Mouse (Mus musculus) embryonic stem cell, embryonic (primary cell): Measurements from ENCODE around the gene Gm5485.

Experiments
- CTCF ChIA-PET, 4 experiments: fragments of 300-600 bp in 2 of 4; fragments of 350-600 bp in 2 of 4; sonication (Branson Sonifier 250); formaldehyde crosslinking; loops; one replicate each; lab custom pipeline; 2022; ENCODE audit warnings: inconsistent platforms in 2 of 4; lab: Charles Lee
- POLR2A ChIA-PET, 4 experiments: fragments of 300-600 bp in 2 of 4; fragments of 350-600 bp in 2 of 4; sonication (Branson Sonifier 250); formaldehyde crosslinking; loops; one replicate each; lab custom pipeline; 2022; ENCODE audit warnings: antibody characterized with exemption in 4 of 4, inconsistent platforms in 1 of 4; lab: Charles Lee

The Gm5485 gene

GRCm38 (mm10) chr16:48395278-48395677 lies 16.9 kb downstream of the Gm5485 start:
- CTCF ChIA-PET: interaction anchor here in 1 of 4 experiments (0.7 kb wide), 1 partner anchor 326 kb away, joined by 12 read pairs; no protein-coding TSS in a partner anchor
- POLR2A ChIA-PET: no interaction called here

- ChIA-PET CTCF (no interaction called here), POLR2A (no interaction called here)
These were observed 25.2 kb downstream of the Gm5485 start for GRCm38 (mm10) chr16:48386982-48387381.

DNA sequence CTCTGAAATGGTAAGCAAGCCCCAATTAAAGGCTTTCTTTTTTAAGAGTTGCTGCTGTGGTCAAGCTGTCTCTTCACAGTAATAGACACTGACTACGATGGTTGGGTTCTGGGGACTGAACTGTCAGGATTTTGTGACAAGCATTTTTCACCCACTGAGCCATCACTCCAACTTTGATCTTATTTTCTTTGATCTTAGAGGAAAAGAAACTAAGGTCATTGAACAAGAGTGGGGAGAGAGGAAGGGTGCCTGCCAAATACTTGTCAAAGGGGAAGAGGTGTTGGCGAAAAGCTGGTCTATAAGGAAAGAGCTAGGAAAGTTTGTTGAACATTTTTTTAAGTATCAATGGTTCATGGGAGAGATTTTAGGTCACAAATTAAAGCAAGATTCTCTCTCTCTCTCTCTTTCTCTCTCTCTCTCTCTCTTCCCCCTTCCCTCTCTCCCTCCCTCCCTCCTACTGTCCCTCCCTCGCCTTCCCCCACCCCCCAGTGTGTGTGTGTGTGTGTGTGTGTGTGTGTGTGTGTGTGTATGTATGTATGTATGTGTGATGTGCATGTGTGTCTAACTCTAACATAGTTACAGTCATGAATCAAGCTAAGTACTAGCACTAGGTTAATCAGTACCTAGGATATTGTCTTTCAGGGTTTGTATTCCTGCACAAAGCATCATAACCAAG lies 28.5 kb downstream of the Gm5485 start:
- POLR2A ChIA-PET: no interaction called here

GRCm38 (mm10) chr16:48373711-48374485 lies 38.3 kb downstream of the Gm5485 start:
- POLR2A ChIA-PET: interaction anchor here in 1 of 4 experiments (0.6 kb wide), 1 partner anchor 8 kb away, joined by 4 read pairs; no protein-coding TSS in a partner anchor
- CTCF ChIA-PET: no interaction called here

More for the DNA sequence above, 28.5 kb downstream of the Gm5485 start:
- CTCF ChIA-PET: no interaction called here

- ChIA-PET CTCF (no interaction called here), POLR2A (no interaction called here)
These were observed 39.8 kb downstream of the Gm5485 start for GRCm38 (mm10) chr16:48372461-48372860.

GRCm38 (mm10) chr16:48368096-48368495 lies 44.1 kb downstream of the Gm5485 start:
- ChIA-PET POLR2A (interaction anchor here in 2 of 4 experiments (0.6 to 2.1 kb wide), 2 partner anchors 64 to 377 kb away, joined by 4 read pairs; partner anchors contain the start of gene Dppa2 (in 1 of the 2)), CTCF (no interaction called here)

DNA sequence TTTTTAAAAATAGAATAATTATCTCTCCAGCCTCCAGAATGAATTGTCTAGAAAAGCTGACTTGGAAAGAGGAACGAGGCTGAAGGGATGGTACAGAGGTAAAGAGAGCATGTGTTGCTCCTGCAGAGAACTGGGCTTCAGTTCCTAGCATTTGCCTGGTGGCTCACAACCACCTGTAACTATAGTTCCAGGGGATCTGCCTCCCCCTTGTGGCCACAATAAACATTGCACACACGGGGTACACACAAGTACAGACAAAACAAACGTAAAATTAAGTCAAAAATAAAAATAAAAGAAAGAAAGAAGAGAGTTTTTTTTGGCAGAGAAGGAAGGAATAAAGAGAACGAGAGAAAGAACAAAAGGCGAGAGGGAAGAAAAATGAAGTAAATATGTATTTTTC lies 45.4 kb downstream of the Gm5485 start:
- ChIA-PET CTCF (interaction anchor here in 1 of 4 experiments (0.7 kb wide), 1 partner anchor 160 kb away, joined by 3 read pairs; no protein-coding TSS in a partner anchor), POLR2A (no interaction called here)

DNA sequence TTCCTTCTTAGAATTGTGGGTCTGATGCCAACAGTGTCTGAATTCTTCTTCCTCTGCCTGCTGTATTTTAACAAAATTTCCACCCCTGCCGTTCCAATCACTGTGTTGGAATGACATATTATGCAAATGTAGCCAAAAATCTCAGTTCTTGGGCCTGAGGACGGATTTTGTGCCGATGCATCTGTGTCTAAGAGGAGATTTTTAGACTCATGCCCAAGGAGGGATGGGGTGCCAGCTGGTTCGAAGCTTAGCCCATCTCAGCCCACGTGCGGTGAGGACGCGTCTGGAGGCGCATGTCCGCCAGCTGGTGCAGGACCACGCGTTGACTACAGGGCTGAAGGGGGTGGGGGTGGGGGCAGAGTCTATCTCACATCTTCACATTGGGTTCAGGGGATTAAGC lies 51.3 kb downstream of the Gm5485 start:
- ChIA-PET CTCF (interaction anchor here in 1 of 4 experiments (1.0 kb wide), 1 partner anchor 127 kb away, joined by 3 read pairs; no protein-coding TSS in a partner anchor), POLR2A (no interaction called here)

DNA sequence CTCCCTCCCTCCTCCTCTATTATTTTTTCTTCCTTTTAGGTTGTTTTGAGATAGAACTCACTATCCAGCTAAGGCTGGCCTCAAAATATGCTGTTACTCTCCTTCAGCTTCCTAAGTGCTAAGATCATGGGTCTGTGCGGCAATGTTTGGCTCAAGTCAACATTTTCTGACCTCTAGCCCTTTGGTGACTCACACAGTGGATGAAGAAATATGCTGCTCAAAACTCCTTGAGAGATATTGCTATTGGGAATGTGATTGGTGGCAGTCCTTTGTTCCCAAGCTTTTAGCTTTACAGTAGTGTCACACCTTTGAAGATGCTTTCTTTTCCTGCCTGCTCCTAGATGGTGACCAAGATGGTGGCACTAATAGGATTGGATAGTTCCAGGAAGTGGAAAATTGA lies 55.8 kb downstream of the Gm5485 start:
- CTCF ChIA-PET: no interaction called here

DNA sequence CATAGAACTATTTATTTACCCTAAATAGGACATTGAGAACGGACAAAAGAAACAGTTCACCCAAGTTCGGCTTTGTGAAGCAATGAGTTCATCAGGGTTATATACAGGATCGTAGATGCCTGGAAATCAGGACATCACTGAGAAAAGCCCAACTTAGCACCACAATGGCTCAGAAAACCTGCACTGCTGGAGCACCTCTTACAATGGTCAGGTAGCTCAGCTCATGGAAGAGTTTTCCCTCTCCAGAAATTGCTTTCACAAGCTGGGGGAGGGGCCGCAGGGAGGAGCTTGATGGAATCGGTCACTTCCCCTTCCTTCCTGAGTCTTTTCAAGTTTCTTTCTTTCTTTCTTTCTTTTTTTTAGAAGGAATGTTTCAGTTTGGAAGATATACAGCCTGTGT lies 56.5 kb downstream of the Gm5485 start:
- ChIA-PET CTCF (interaction anchor here in 1 of 4 experiments (0.7 kb wide), 1 partner anchor 85 kb away, joined by 7 read pairs; no protein-coding TSS in a partner anchor), POLR2A (interaction anchor here in 1 of 4 experiments (0.8 kb wide), 1 partner anchor 33 kb away, joined by 6 read pairs; no protein-coding TSS in a partner anchor)

More for the DNA sequence above, 55.8 kb downstream of the Gm5485 start:
- POLR2A ChIA-PET: interaction anchor here in 1 of 4 experiments (0.8 kb wide), 1 partner anchor 34 kb away, joined by 6 read pairs; no protein-coding TSS in a partner anchor
